Mouse (Mus musculus): ENCODE data around the gene Taf3. TPM values are rescaled to one million over a fixed set of nuclear protein-coding genes. Genes with fewer than 3 reads are reported as not detected.

Gene Taf3
- total and polyA plus RNA-seq, 3 experiments = 5.5 to 30.8 (median 20.8) TPM

DNA sequence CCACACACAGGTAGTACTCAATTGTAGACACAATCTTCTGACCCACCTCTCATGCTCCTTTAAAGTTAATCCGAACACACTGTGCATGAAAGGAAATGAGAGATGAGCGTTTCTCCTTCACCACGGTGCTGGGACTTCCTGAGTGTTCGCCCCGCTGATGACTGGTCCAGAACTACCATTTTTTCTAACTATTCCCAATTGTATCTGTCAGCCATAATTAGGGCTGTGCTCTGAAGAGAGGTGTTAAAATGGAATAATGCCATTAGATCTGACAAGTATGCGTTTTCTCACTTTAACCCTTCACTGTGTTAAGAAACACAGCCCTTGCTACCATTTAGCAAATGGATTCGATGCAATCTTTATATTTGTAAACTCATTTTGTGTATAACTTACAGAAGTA is 18.6 kb downstream of the Taf3 start:
- H3K4me3 ChIP-seq (ENCODE audit: low read depth, low read length) = no peak overlapping the region
- TF ChIP-seq TAL1 (conservative IDR thresholded peaks at IDR 0.05; ENCODE audit: low read depth, low read length) (no peak), GATA1 (IDR thresholded peaks at IDR 0.05; ENCODE audit: borderline replicate concordance, low read length) (no peak), CTCF (IDR thresholded peaks at IDR 0.05; ENCODE audit: low read depth, low read length) (no peak), GATA2 (IDR thresholded peaks at IDR 0.05; ENCODE audit: borderline replicate concordance, low read depth, low read length) (no peak), POLR2AphosphoS5 (IDR thresholded peaks at IDR 0.05; ENCODE audit: insufficient replicate concordance, low read depth, low read length) (no peak)
- peaks cover 60% of the 10 kb centered on the region for H3K36me3 ChIP-seq (replicated peaks)
- DNase-seq (ENCODE audit: low spot score) (no peak), ATAC-seq (ENCODE audit: extremely low read depth, insufficient number of reproducible peaks, low FRiP score, poor library complexity, severe bottlenecking) (no peak)
- H3K27me3 ChIP-seq (ENCODE audit: insufficient read depth, low read length) = no peaks in the 10 kb centered on the region
- peaks cover 12% of the 10 kb centered on the region for H3K4me1 ChIP-seq (ENCODE audit: insufficient read depth, low read depth, low read length)
- H3K9me3 ChIP-seq (replicated peaks) = no peaks in the 10 kb centered on the region

DNA sequence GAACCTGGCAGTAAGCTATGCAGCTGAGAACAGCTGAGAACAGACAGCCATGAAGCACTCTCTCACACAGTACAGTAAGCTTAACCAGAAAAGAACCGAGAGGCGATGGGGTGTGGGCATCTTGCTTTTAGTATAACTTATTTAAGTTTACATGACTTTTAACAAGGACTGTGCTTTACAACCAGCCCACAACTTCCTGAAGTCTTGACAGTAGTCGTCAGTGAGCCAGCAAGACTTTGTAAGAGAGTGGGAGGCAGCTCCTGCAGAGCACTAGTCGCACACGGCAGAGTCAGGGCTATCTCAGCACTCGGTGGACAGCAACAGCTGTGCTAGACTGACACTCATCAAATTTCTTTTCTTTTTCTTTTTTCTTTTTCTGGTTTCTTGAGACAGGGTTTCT is 24.1 kb downstream of the Taf3 start:
- Histone ChIP-seq H3K36me3 (replicated peaks) (peaks cover 54% of the 10 kb centered on the region), H3K4me3 (ENCODE audit: low read depth, low read length) (no peak overlapping the region), H3K9me3 (replicated peaks) (no peaks in the 10 kb centered on the region), H3K4me1 (ENCODE audit: insufficient read depth, low read depth, low read length) (peaks cover 9% of the 10 kb centered on the region), H3K27me3 (ENCODE audit: insufficient read depth, low read length) (no peaks in the 10 kb centered on the region)
- TF ChIP-seq GATA2 (IDR thresholded peaks at IDR 0.05; ENCODE audit: borderline replicate concordance, low read depth, low read length) = no peak
- no peak for TF ChIP-seq CTCF (IDR thresholded peaks at IDR 0.05; ENCODE audit: low read depth, low read length)
- no peak for TF ChIP-seq GATA1 (IDR thresholded peaks at IDR 0.05; ENCODE audit: borderline replicate concordance, low read length)
- TF ChIP-seq TAL1 (conservative IDR thresholded peaks at IDR 0.05; ENCODE audit: low read depth, low read length) = no peak
- TF ChIP-seq POLR2AphosphoS5 (IDR thresholded peaks at IDR 0.05; ENCODE audit: insufficient replicate concordance, low read depth, low read length) = no peak
- no peak for ATAC-seq (ENCODE audit: extremely low read depth, insufficient number of reproducible peaks, low FRiP score, poor library complexity, severe bottlenecking)
- no peak for DNase-seq (ENCODE audit: low spot score)

DNA sequence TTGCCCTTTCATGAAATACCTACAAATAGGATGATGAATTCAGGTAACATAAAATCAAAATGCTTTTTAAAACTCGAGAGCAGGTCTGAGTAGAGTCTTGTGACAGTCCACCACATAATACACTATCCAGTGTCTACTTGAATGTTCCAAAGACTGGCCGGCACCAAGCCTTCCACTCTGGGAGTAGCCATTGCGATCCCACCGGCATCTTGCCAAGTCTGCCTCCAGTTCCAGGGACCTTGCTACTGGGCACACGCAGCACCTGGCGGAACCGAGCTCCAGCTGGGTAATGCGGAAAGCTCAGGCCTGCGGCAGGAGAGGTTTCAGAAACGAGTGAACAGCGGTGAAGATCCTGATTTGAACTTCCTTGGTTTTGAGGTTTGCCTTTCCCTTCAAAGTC is 27.1 kb downstream of the Taf3 start:
- TF ChIP-seq POLR2AphosphoS5 (IDR thresholded peaks at IDR 0.05; ENCODE audit: insufficient replicate concordance, low read depth, low read length) = no peak
- no peak for TF ChIP-seq CTCF (IDR thresholded peaks at IDR 0.05; ENCODE audit: low read depth, low read length)
- TF ChIP-seq GATA2 (IDR thresholded peaks at IDR 0.05; ENCODE audit: borderline replicate concordance, low read depth, low read length) = no peak
- TF ChIP-seq GATA1 (IDR thresholded peaks at IDR 0.05; ENCODE audit: borderline replicate concordance, low read length) = no peak
- no peak for TF ChIP-seq TAL1 (conservative IDR thresholded peaks at IDR 0.05; ENCODE audit: low read depth, low read length)

DNA sequence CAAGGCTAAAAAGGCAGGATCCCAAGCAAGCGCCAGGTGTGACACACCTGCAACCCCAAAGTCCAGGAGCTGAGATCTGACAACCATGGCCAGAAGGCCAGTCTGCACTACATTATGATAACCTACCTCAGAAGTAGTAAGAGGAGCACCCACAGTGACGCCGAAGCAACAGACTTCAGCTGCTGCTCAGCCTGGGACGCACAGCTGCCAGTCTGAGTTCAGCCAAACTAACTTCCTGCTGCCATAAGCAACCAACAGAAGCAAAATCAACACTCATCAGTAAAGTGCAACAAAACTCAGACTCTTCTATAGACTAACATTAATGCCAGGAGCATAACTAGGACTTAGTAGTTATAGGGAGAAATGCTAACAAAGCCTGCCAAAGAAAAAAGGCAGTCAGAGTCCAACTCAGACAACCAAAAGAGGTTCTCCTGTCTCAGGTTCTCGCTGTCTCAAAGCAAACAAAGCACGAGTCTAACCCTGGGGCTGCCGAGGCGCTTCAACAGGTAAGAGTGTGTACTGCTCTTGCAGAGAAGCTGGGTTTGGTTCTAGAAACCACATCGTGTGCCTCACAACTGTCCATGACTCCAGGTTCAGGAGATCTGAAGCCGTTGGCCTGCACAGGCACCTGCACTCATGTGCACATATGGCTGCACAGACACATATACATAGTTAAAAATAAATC is 33.3 kb downstream of the Taf3 start:
- peaks cover 40% of the 10 kb centered on the region for H3K4me1 ChIP-seq (ENCODE audit: insufficient read depth, low read depth, low read length)
- no peak overlapping the region for H3K4me3 ChIP-seq (ENCODE audit: low read depth, low read length)
- H3K36me3 ChIP-seq (replicated peaks) = peaks cover 21% of the 10 kb centered on the region
- no peak for ATAC-seq (ENCODE audit: extremely low read depth, insufficient number of reproducible peaks, low FRiP score, poor library complexity, severe bottlenecking)
- H3K9me3 ChIP-seq (replicated peaks) = no peaks in the 10 kb centered on the region
- no peaks in the 10 kb centered on the region for H3K27me3 ChIP-seq (ENCODE audit: insufficient read depth, low read length)
- TF ChIP-seq POLR2AphosphoS5 (IDR thresholded peaks at IDR 0.05; ENCODE audit: insufficient replicate concordance, low read depth, low read length) (no peak), TAL1 (conservative IDR thresholded peaks at IDR 0.05; ENCODE audit: low read depth, low read length) (no peak), GATA1 (IDR thresholded peaks at IDR 0.05; ENCODE audit: borderline replicate concordance, low read length) (no peak)
- no peak for DNase-seq (ENCODE audit: low spot score)

More for the DNA sequence above, 27.1 kb downstream of the Taf3 start:
- Histone ChIP-seq H3K4me1 (ENCODE audit: insufficient read depth, low read depth, low read length) (no peaks in the 10 kb centered on the region; the same call in 1 of the 2 replicates), H3K4me3 (ENCODE audit: low read depth, low read length) (no peak overlapping the region), H3K36me3 (replicated peaks) (peaks cover 42% of the 10 kb centered on the region), H3K27me3 (ENCODE audit: insufficient read depth, low read length) (no peaks in the 10 kb centered on the region), H3K9me3 (replicated peaks) (no peaks in the 10 kb centered on the region)
- DNase-seq (ENCODE audit: low spot score) = no peak
- no peak for ATAC-seq (ENCODE audit: extremely low read depth, insufficient number of reproducible peaks, low FRiP score, poor library complexity, severe bottlenecking)

DNA sequence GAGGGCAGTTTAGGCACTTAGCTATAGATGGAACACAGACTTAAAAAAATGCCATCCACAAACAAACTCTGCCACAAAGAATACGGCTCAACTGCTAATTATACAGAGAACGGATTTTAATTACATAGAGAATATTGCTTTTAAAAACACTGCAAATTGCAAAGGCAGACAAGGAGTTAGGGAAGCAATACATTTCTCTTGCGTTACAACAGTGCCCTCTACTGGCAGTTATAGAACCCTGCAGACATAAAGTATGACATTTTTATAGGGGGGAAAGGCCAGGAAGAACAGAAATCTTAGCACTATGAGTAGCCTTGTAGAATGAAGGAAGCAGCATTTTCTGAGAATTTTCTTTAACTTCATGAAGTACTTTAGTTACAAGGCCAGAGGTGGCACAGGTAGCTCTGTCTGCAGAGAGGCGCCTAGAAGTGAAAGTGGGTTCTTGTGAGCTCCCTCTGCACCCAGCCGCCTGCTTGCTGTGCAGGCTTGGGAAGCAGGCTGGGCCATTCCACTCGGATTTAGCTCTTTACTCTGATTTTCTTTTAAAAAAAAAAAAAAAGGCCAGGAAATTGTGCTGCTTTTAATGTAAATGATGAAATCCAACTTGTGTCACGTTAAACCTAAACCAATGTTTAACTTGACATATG is 38.0 kb downstream of the Taf3 start:
- H3K36me3 ChIP-seq (replicated peaks) = peaks cover 9% of the 10 kb centered on the region
- no peak overlapping the region for H3K4me3 ChIP-seq (ENCODE audit: low read depth, low read length)
- DNase-seq (ENCODE audit: low spot score) (no peak), ATAC-seq (ENCODE audit: extremely low read depth, insufficient number of reproducible peaks, low FRiP score, poor library complexity, severe bottlenecking) (no peak)
- peaks cover 70% of the 10 kb centered on the region for H3K4me1 ChIP-seq (ENCODE audit: insufficient read depth, low read depth, low read length)
- no peaks in the 10 kb centered on the region for H3K9me3 ChIP-seq (replicated peaks)
- TF ChIP-seq POLR2AphosphoS5 (IDR thresholded peaks at IDR 0.05; ENCODE audit: insufficient replicate concordance, low read depth, low read length) = no peak
- peak; percentile 43; the same call in 1 of the 2 replicates for TF ChIP-seq CTCF (IDR thresholded peaks at IDR 0.05; ENCODE audit: low read depth, low read length)
- H3K27me3 ChIP-seq (ENCODE audit: insufficient read depth, low read length) = no peaks in the 10 kb centered on the region

DNA sequence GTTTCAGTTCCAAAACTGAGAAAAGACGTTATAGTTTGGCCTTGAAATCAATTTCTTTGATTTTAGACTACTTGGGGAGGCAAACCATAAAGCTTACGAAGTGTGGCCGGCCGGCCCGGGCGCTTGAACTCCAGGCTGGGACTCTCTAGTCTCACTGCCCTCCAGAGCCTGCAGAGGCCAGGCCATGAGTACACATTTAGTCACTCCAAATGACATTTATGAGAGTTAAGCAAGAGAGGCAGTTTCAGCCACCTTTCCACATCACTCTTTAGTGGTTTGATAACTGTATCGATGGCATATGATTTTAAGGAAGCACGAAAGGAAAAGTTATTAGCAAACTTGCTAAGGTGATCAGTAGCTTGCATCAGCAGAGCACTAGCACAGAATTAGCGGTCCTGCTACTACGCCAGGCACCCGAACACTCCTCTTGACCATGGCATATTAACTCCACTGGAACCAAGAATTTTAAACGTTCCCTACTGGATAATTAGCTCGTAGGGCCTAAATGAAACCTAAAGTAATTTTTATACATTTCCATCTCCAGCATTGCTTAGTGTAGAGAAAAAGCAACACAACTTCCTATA is 38.6 kb downstream of the Taf3 start:
- Histone ChIP-seq H3K4me3 (ENCODE audit: low read depth, low read length) (peak overlapping the region; percentile 54; the same call in 1 of the 2 replicates), H3K36me3 (replicated peaks) (peaks cover 8% of the 10 kb centered on the region), H3K27me3 (ENCODE audit: insufficient read depth, low read length) (no peaks in the 10 kb centered on the region), H3K4me1 (ENCODE audit: insufficient read depth, low read depth, low read length) (peaks cover 70% of the 10 kb centered on the region), H3K9me3 (replicated peaks) (no peaks in the 10 kb centered on the region)
- TF ChIP-seq POLR2AphosphoS5 (IDR thresholded peaks at IDR 0.05; ENCODE audit: insufficient replicate concordance, low read depth, low read length) (no peak), GATA2 (IDR thresholded peaks at IDR 0.05; ENCODE audit: borderline replicate concordance, low read depth, low read length) (no peak), GATA1 (IDR thresholded peaks at IDR 0.05; ENCODE audit: borderline replicate concordance, low read length) (no peak), TAL1 (conservative IDR thresholded peaks at IDR 0.05; ENCODE audit: low read depth, low read length) (no peak), CTCF (IDR thresholded peaks at IDR 0.05; ENCODE audit: low read depth, low read length) (no peak)
- DNase-seq (ENCODE audit: low spot score) (no peak), ATAC-seq (ENCODE audit: extremely low read depth, insufficient number of reproducible peaks, low FRiP score, poor library complexity, severe bottlenecking) (no peak)

Measured in G1E (cell line).